Mouse (Mus musculus) stomach, postnatal 0 days (tissue): ENCODE data around the gene Ipmk. TPM values are rescaled to one million over a fixed set of nuclear protein-coding genes. Genes with fewer than 3 reads are reported as not detected.
"Not testable (repeated sequence)": the region's sequence is repeated elsewhere in the genome, so short reads cannot be mapped to it uniquely, and the experiment has no call there.

ENCODE experiments used
- ATAC-seq: fragments of 200-750 bp; cut with Nextera tagmentation; 2 replicates; pipeline ENCODE4 v1.8.0; 2017; ENCODE audit not compliant: low FRiP score, low TSS enrichment
- DNase-seq: peaks from one replicate; pipeline ENCODE4 v3.0.0-alpha.2; 2016; ENCODE audit warnings: low spot score
- H3K27ac ChIP-seq: fragments of 300-500 bp; sonication (generic); replicated peaks from 2 replicates; pipeline ENCODE4 v1.5.1; 2014; ENCODE audit warnings: mild to moderate bottlenecking, control low read depth
- H3K27me3 ChIP-seq: fragments of 300-500 bp; sonication (generic); 2 replicates; pipeline ENCODE4 v1.6.1; 2014; ENCODE audit warnings: low read length; ENCODE audit not compliant: control insufficient read depth, insufficient read depth
- H3K36me3 ChIP-seq: fragments of 300-500 bp; sonication (generic); 2 replicates; pipeline ENCODE4 v1.6.1; 2014; ENCODE audit warnings: low read length, mixed read lengths; ENCODE audit not compliant: control insufficient read depth, insufficient read depth
- H3K4me1 ChIP-seq: fragments of 300-500 bp; sonication (generic); replicated peaks from 2 replicates; pipeline ENCODE4 v1.6.1; 2014; ENCODE audit warnings: antibody characterized with exemption; ENCODE audit not compliant: control insufficient read depth, insufficient read depth
- H3K4me2 ChIP-seq: fragments of 300-500 bp; sonication (generic); replicated peaks from 2 replicates; pipeline ENCODE4 v1.6.1; 2014; ENCODE audit warnings: low read depth, mild to moderate bottlenecking, control low read depth, moderate library complexity
- H3K4me3 ChIP-seq: fragments of 300-500 bp; sonication (generic); 2 replicates; pipeline ENCODE4 v1.5.1; 2014; ENCODE audit warnings: low read depth, low read length, control low read depth
- H3K9ac ChIP-seq: fragments of 300-500 bp; sonication (generic); 2 replicates; pipeline ENCODE4 v1.6.1; 2014; ENCODE audit warnings: mild to moderate bottlenecking, low read length, control low read depth, mixed read lengths
- H3K9me3 ChIP-seq: fragments of 300-500 bp; sonication (generic); 2 replicates; pipeline ENCODE4 v1.6.1; 2016; ENCODE audit warnings: low read length; ENCODE audit not compliant: control insufficient read depth
- CTCF ChIP-seq: IDR thresholded peaks from 2 replicates; pipeline ENCODE4 v1.5.1; 2016; ENCODE audit warnings: antibody characterized with exemption, low read depth, mild to moderate bottlenecking, moderate library complexity
- EP300 ChIP-seq: optimal IDR thresholded peaks from 2 replicates; pipeline ENCODE3; 2016; ENCODE audit warnings: antibody characterized with exemption
- WGBS: fragments of 180-500 bp; shearing (Covaris S2); extraction: QIAGEN DNeasy Blood & Tissue Kit; methylation state at CpG from one replicate; pipeline ENCODE4 v1.1.7; 2014; 5-methylcytosine and 5-hydroxymethylcytosine counted together
- polyA plus RNA-seq: library from polyadenylated mRNA; unstranded; fragments of >200 nt; fragmentation: Nextera tagmentation; extraction: Ambion mirVana; gene quantifications from 2 replicates; pipeline ENCODE4 v1.2.1, GENCODE M21; 2015

Ipmk gene
- polyA plus RNA-seq, 1 experiment from 2014 or later = 9.0 TPM

- DNase-seq (no peak), ATAC-seq (no peak)
- Histone ChIP-seq H3K9me3 (no peaks in the 10 kb centered on the region), H3K27me3 (no peaks in the 10 kb centered on the region), H3K4me2 (no peak overlapping the region), H3K4me3 (no peak overlapping the region), H3K36me3 (peaks cover 8% of the 10 kb centered on the region), H3K9ac (no peak overlapping the region), H3K27ac (no peak overlapping the region), H3K4me1 (no peaks in the 10 kb centered on the region)
- WGBS = 86% methylated on average over 7 of the region's 7 CpGs
- TF ChIP-seq EP300 = no peak
- TF ChIP-seq CTCF = no peak
These were observed 32.8 kb downstream of the Ipmk start for GRCm38 (mm10) chr10:71380406-71380805.

GRCm38 (mm10) chr10:71381471-71382033, 34.0 kb downstream of the Ipmk start:
- Histone ChIP-seq H3K4me1 (no peaks in the 10 kb centered on the region), H3K36me3 (peaks cover 8% of the 10 kb centered on the region), H3K27me3 (no peaks in the 10 kb centered on the region), H3K9ac (no peak overlapping the region), H3K27ac (no peak overlapping the region), H3K9me3 (no peaks in the 10 kb centered on the region), H3K4me3 (no peak overlapping the region), H3K4me2 (no peak overlapping the region)
- no peak for ATAC-seq
- no peak for TF ChIP-seq CTCF
- no peak for TF ChIP-seq EP300
- 84% methylated on average over 29 of the region's 29 CpGs for WGBS
- no peak for DNase-seq

GRCm38 (mm10) chr10:71382109-71382508, 34.5 kb downstream of the Ipmk start:
- H3K4me1 ChIP-seq = no peaks in the 10 kb centered on the region
- no peaks in the 10 kb centered on the region for H3K27me3 ChIP-seq
- H3K9me3 ChIP-seq = no peaks in the 10 kb centered on the region
- H3K9ac ChIP-seq = no peak overlapping the region
- WGBS = 75% methylated on average over 7 of the region's 7 CpGs
- no peak for TF ChIP-seq EP300
- H3K4me3 ChIP-seq = no peak overlapping the region
- ATAC-seq (no peak), DNase-seq (no peak)
- peaks cover 6% of the 10 kb centered on the region for H3K36me3 ChIP-seq
- no peak overlapping the region for H3K27ac ChIP-seq
- no peak overlapping the region for H3K4me2 ChIP-seq

GRCm38 (mm10) chr10:71382858-71383551, 35.4 kb downstream of the Ipmk start:
- no peak for ATAC-seq
- Histone ChIP-seq H3K4me2 (no peak overlapping the region), H3K4me1 (no peaks in the 10 kb centered on the region), H3K9ac (no peak overlapping the region), H3K4me3 (no peak overlapping the region), H3K36me3 (peaks cover 6% of the 10 kb centered on the region), H3K27ac (no peak overlapping the region), H3K9me3 (no peaks in the 10 kb centered on the region), H3K27me3 (no peaks in the 10 kb centered on the region)
- WGBS = 51% methylated on average over 8 of the region's 8 CpGs
- DNase-seq = no peak
- TF ChIP-seq EP300 = no peak
- no peak for TF ChIP-seq CTCF

- H3K4me1 ChIP-seq, H3K36me3 ChIP-seq, H3K4me2 ChIP-seq, ATAC-seq, DNase-seq, H3K9me3 ChIP-seq, H3K9ac ChIP-seq, H3K27me3 ChIP-seq, H3K4me3 ChIP-seq, H3K27ac ChIP-seq: not testable (repeated sequence)
- 67% methylated on average over 6 of the region's 6 CpGs for WGBS
These were observed 36.0 kb downstream of the Ipmk start for GRCm38 (mm10) chr10:71383552-71383924.

- Histone ChIP-seq H3K4me2 (no peak overlapping the region), H3K4me1 (no peaks in the 10 kb centered on the region), H3K27ac (no peak overlapping the region), H3K27me3 (no peaks in the 10 kb centered on the region), H3K36me3 (peaks cover 6% of the 10 kb centered on the region; the same call in 1 of the 2 replicates), H3K9me3 (no peaks in the 10 kb centered on the region), H3K4me3 (no peak overlapping the region), H3K9ac (no peak overlapping the region)
- WGBS = 66% methylated on average over 19 of the region's 19 CpGs
- DNase-seq (no peak), ATAC-seq (no peak)
- TF ChIP-seq CTCF = no peak
- no peak for TF ChIP-seq EP300
These were observed 36.8 kb downstream of the Ipmk start for GRCm38 (mm10) chr10:71384159-71385044.
